Mouse (Mus musculus): ENCODE measurements around the gene Gm21958. TPM values are rescaled to one million over a fixed set of nuclear protein-coding genes. Genes with fewer than 3 reads are reported as not detected.
A peak's percentile ranks its signal among the peaks of the same experiment; 100 is the strongest.

The Gm21958 gene
- polyA plus RNA-seq, 1 experiment from 2014 or later, result 1.7 TPM

DNA sequence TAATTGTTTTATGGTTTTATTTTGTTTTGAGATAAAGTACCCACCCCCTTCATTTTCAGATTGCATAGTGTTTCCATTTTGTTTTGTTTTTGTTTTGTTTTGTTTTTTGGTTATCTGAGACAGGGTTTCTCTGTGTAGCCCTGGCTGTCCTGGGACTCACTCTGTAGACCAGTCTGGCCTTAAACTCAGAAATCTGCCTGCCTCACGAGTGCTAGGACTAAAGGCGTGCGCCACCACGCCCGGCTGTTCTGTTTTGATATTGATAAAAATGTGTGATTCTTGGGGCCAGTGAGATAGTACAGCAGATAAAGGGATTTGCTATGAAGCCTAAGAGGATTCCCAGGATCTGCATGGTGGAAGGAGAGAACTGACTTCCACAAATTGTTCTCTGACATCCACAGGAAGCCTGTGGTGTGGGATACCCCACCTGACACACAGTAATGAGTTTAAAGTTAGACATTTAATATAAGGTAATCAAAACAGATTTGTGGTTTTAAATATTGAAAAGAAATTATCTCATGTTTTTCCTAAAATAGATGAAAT lies 14.3 kb downstream of the Gm21958 start:
- H3K4me1 ChIP-seq (ENCODE audit: insufficient read depth), result no peaks in the 10 kb centered on the region
- no peak for ATAC-seq (ENCODE audit: insufficient read depth)
- 67% methylated on average over 5 of the region's 5 CpGs for WGBS

DNA sequence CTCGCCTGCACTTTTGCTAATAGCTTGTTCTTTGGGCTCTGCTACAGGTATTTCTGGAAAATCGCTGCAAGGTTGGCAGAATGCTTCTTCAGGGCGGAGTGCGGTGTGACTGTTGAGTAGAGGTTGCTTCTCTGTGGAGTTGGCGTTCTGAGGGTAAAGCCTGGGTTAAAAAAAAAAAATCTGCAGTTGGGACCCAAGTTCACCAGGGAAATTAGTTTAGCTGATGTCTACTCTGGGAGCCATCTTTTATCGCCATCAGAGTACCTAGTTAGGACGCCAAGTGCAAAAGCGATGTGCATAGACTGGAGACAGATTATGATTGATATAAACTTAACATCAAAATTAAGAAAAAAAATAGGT lies 21.1 kb downstream of the Gm21958 start:
- DNase-seq (no peak), ATAC-seq (ENCODE audit: insufficient read depth) (no peak)
- Histone ChIP-seq H3K4me2 (peak overlapping the region; percentile 78), H3K4me3 (ENCODE audit: low read depth, low read length) (peak overlapping the region; percentile 74), H3K27ac (ENCODE audit: low read depth) (peak overlapping the region; percentile 90), H3K9ac (peak overlapping the region; percentile 74), H3K9me3 (ENCODE audit: low read depth, low read length) (no peaks in the 10 kb centered on the region), H3K4me1 (ENCODE audit: insufficient read depth) (no peaks in the 10 kb centered on the region), H3K27me3 (ENCODE audit: insufficient read depth, low read length) (no peaks in the 10 kb centered on the region), H3K36me3 (ENCODE audit: insufficient read depth) (peaks cover 37% of the 10 kb centered on the region)
- 0% methylated on average over 8 of the region's 8 CpGs for WGBS
- no peak for TF ChIP-seq CTCF (IDR thresholded peaks at IDR 0.05; ENCODE audit: low read depth)

More for the DNA sequence above, 14.3 kb downstream of the Gm21958 start:
- Histone ChIP-seq H3K4me3 (ENCODE audit: low read depth, low read length) (no peak overlapping the region), H3K9me3 (ENCODE audit: low read depth, low read length) (no peaks in the 10 kb centered on the region), H3K27ac (ENCODE audit: low read depth) (no peak overlapping the region), H3K36me3 (ENCODE audit: insufficient read depth) (peaks cover 83% of the 10 kb centered on the region), H3K9ac (no peak overlapping the region), H3K27me3 (ENCODE audit: insufficient read depth, low read length) (no peaks in the 10 kb centered on the region), H3K4me2 (no peak overlapping the region)
- no peak for TF ChIP-seq CTCF (IDR thresholded peaks at IDR 0.05; ENCODE audit: low read depth)
- no peak for DNase-seq

DNA sequence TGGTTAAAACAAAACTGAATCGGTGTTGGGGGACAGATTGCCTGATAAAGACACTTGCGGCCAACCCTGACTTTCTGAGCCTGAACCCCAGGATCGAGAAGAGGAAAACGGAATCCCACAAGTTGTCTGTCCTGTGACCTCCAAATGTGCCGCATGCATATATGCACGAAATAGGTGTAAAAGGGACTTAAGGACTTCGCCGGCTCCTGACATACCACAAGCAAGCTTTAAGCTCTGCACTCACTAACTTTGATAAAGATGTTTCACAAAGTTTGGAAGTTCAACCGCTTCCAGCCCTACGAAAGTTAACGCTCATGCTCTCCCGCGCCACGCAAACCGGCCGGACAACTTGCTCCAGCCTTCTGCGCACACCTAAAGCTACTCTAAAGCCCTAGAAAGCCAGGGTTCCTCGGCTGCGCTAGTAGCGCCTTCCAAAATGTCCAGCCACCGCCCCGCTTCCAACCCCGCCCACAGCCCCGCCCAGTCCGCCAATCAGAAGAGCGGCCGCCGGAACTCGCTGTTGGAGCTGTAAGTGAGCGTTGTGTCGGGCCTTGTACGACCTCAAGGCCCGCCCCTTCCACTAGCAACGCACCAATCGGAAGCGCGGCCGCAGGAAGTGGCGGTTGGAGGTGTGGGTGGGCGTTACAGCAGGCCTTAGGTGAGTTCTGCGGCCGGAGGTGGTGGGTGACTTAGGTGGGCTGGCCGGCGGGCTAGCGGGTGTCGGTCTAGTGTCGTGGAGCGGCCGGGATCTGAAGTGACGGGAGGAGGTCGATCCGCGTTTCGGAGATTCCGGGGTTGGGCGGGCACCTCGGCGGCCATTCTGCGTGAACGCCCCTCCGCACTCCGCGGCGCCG lies 21.7 kb downstream of the Gm21958 start, which contains the start of gene Supt20:
Gene Supt20 (plus strand): TSS at position 606 of the 854 bp plus-strand sequence.
- Histone ChIP-seq H3K27me3 (ENCODE audit: insufficient read depth, low read length) (no peaks in the 10 kb centered on the region), H3K4me3 (ENCODE audit: low read depth, low read length) (peak within 1 kb of the TSS; percentile 74), H3K9me3 (ENCODE audit: low read depth, low read length) (no peaks in the 10 kb centered on the region), H3K4me1 (ENCODE audit: insufficient read depth) (no peaks in the 10 kb centered on the region), H3K36me3 (ENCODE audit: insufficient read depth) (peaks cover 31% of the 10 kb centered on the region), H3K27ac (ENCODE audit: low read depth) (peak within 1 kb of the TSS; percentile 90), H3K4me2 (peak within 1 kb of the TSS; percentile 78), H3K9ac (peak within 1 kb of the TSS; percentile 74)
- DNase-seq (peak; percentile 97), ATAC-seq (ENCODE audit: insufficient read depth) (peak; percentile 99)
- WGBS, result 1% methylated on average over 65 of the region's 65 CpGs
- TF ChIP-seq CTCF (IDR thresholded peaks at IDR 0.05; ENCODE audit: low read depth), result no peak

DNA sequence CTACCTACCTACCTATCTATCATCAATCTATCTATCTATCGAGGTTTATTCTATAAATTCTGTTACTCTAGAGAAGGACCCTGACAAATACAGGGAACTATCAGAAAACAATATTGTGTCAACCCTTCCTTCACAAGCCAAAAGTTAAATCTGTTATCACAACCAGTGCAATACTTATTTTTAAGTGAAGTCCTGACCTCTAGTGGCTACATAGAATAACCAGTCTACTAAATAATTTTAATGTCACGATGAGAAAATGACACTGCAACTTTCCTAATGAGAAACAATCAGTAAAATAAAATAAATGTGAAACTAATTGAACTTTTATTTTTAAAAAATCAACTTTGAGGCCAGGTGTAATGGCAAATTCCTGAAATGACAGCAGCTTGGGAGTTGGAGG lies 25.1 kb downstream of the Gm21958 start:
- Histone ChIP-seq H3K27ac (ENCODE audit: low read depth) (no peak overlapping the region), H3K4me1 (ENCODE audit: insufficient read depth) (no peaks in the 10 kb centered on the region), H3K27me3 (ENCODE audit: insufficient read depth, low read length) (no peaks in the 10 kb centered on the region), H3K9me3 (ENCODE audit: low read depth, low read length) (no peaks in the 10 kb centered on the region), H3K9ac (no peak overlapping the region), H3K36me3 (ENCODE audit: insufficient read depth) (no peaks in the 10 kb centered on the region), H3K4me2 (no peak overlapping the region), H3K4me3 (ENCODE audit: low read depth, low read length) (no peak overlapping the region)
- peak; percentile 67 for DNase-seq
- no peak for ATAC-seq (ENCODE audit: insufficient read depth)
- 42% methylated on average over 2 of the region's 2 CpGs for WGBS
- TF ChIP-seq CTCF (IDR thresholded peaks at IDR 0.05; ENCODE audit: low read depth), result peak; percentile 44

DNA sequence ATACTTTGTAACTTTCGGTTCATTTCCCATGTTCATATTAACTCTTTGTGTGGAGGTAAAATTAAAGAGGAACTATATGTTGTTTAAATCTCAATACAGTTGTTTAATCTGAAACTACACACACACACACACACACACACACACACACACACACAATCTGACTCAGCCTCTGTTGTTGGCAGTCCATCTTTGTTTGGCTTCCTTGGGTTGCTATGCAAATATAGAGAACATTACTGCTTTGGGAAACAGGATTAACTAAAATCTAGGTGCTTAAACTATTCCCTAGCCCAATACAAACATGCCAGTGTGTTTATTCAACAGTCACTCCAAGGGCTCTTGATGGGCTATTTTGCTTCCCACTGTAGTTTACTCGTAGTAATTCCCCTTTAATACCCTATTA lies 26.9 kb downstream of the Gm21958 start:
- DNase-seq, result no peak
- Histone ChIP-seq H3K27me3 (ENCODE audit: insufficient read depth, low read length) (no peaks in the 10 kb centered on the region), H3K9me3 (ENCODE audit: low read depth, low read length) (no peaks in the 10 kb centered on the region), H3K4me2 (no peak overlapping the region), H3K4me3 (ENCODE audit: low read depth, low read length) (no peak overlapping the region), H3K4me1 (ENCODE audit: insufficient read depth) (no peaks in the 10 kb centered on the region), H3K27ac (ENCODE audit: low read depth) (no peak overlapping the region), H3K36me3 (ENCODE audit: insufficient read depth) (no peaks in the 10 kb centered on the region), H3K9ac (no peak overlapping the region)
- no peak for TF ChIP-seq CTCF (IDR thresholded peaks at IDR 0.05; ENCODE audit: low read depth)
- ATAC-seq (ENCODE audit: insufficient read depth), result no peak
- WGBS, result 50% methylated on average over 2 of the region's 2 CpGs

DNA sequence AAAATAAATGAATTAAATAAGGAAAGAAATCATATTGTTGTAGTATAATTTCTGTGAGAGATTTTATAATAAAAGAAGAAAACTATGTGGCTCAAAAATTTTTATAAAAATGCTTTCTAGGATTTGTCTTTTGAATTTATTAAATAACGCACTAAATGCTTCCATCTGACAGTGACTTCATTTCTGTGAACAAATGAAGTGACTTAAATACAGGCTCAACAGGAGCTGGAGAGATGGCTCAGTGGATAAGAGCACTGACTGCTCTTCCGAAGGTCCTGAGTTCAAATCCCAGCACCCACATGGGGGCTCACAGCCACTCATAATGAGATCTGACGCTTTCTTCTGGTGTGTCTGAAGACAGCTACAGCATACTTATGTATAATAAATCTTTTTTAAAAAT lies 29.0 kb downstream of the Gm21958 start:
- H3K4me2 ChIP-seq, result no peak overlapping the region
- TF ChIP-seq CTCF (IDR thresholded peaks at IDR 0.05; ENCODE audit: low read depth), result no peak
- H3K9ac ChIP-seq, result no peak overlapping the region
- DNase-seq (no peak), ATAC-seq (ENCODE audit: insufficient read depth) (no peak)
- no peak overlapping the region for H3K4me3 ChIP-seq (ENCODE audit: low read depth, low read length)
- no peaks in the 10 kb centered on the region for H3K36me3 ChIP-seq (ENCODE audit: insufficient read depth)
- no peak overlapping the region for H3K27ac ChIP-seq (ENCODE audit: low read depth)
- no peaks in the 10 kb centered on the region for H3K4me1 ChIP-seq (ENCODE audit: insufficient read depth)
- no peaks in the 10 kb centered on the region for H3K27me3 ChIP-seq (ENCODE audit: insufficient read depth, low read length)
- 91% methylated on average over 3 of the region's 3 CpGs for whole genome bisulfite sequencing
- no peaks in the 10 kb centered on the region for H3K9me3 ChIP-seq (ENCODE audit: low read depth, low read length)
